Mouse (Mus musculus): Measurements from ENCODE around the gene Pax6.

DNA sequence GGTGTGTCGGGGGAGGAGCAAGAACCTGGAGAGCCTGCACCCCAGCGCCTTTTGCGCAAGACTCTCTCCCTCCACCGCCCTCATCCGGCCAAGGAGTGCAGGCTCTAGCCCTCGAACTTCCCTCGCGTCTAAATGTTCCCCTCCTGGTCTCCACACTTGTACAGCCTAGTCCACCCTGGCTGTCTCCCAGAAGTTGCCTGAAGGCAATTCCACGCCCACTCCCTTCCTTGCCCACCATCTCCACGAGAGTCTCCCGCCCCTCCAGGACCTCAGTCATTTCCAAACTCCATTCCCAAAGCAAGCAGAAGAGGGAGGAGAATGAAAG lies 1.1 kb upstream of the Pax6 start:
- TF ChIP-seq POLR2A (IDR thresholded peaks at IDR 0.05; ENCODE audit: borderline replicate concordance, control insufficient read depth, low read depth, low read length) (no peak), CTCF (IDR thresholded peaks at IDR 0.05; ENCODE audit: control insufficient read depth, insufficient read depth, low read length) (no peak)
